Mouse (Mus musculus) heart, postnatal 0 days (tissue): ENCODE measurements at regions not wholly inside any gene's neighbourhood (a gene's known extent, or its start where the extent isn't known, plus 50 kb on each side); places are given as distances from the start of the nearest gene placed in this dataset.

ENCODE experiments used
- ATAC-seq: fragments of 200-750 bp; cut with Nextera tagmentation; 2 replicates; pipeline ENCODE4 v1.8.0; 2017; ENCODE audit warnings: low read depth, moderate number of reproducible peaks, moderate library complexity; ENCODE audit not compliant: insufficient read depth
- DNase-seq: peaks from one replicate; pipeline ENCODE4 v3.0.0-alpha.2; 2016; ENCODE audit warnings: low spot score
- H3K27ac ChIP-seq: fragments of 300-500 bp; sonication (generic); 2 replicates; pipeline ENCODE4 v1.5.1; 2014; ENCODE audit warnings: low read depth, mild to moderate bottlenecking
- H3K27me3 ChIP-seq: fragments of 300-500 bp; sonication (generic); 2 replicates; pipeline ENCODE4 v1.6.1; 2014; ENCODE audit warnings: low read length, mixed read lengths; ENCODE audit not compliant: control insufficient read depth, insufficient read depth
- H3K36me3 ChIP-seq: fragments of 300-500 bp; sonication (generic); replicated peaks from 2 replicates; pipeline ENCODE4 v1.6.1; 2014; ENCODE audit warnings: low read length, mixed read lengths; ENCODE audit not compliant: control insufficient read depth, insufficient read depth
- H3K4me1 ChIP-seq: fragments of 300-500 bp; sonication (generic); 2 replicates; pipeline ENCODE4 v1.6.1; 2014; ENCODE audit warnings: antibody characterized with exemption; ENCODE audit not compliant: control insufficient read depth, insufficient read depth
- H3K4me2 ChIP-seq: fragments of 300-500 bp; sonication (generic); 2 replicates; pipeline ENCODE4 v1.6.1; 2014; ENCODE audit warnings: low read depth, mild to moderate bottlenecking, low read length, moderate library complexity
- H3K4me3 ChIP-seq: fragments of 300-500 bp; sonication (generic); 2 replicates; pipeline ENCODE4 v1.5.1; 2014; ENCODE audit warnings: low read depth, low read length
- H3K9ac ChIP-seq: fragments of 300-500 bp; sonication (generic); replicated peaks from 2 replicates; pipeline ENCODE4 v1.6.1; 2014; ENCODE audit warnings: low read depth, low read length, mixed read lengths
- H3K9me3 ChIP-seq: fragments of 300-500 bp; sonication (generic); replicated peaks from 2 replicates; pipeline ENCODE4 v1.6.1; 2016; ENCODE audit warnings: low read length; ENCODE audit not compliant: control insufficient read depth
- CTCF ChIP-seq: IDR thresholded peaks from 2 replicates; pipeline ENCODE4 v1.5.1; 2016; ENCODE audit warnings: antibody characterized with exemption, control low read depth, low read depth
- EP300 ChIP-seq: IDR thresholded peaks from 2 replicates; pipeline ENCODE4 v1.6.1; 2016; ENCODE audit warnings: antibody characterized with exemption, low read depth
- WGBS: fragments of 180-500 bp; shearing (Covaris S2); extraction: QIAGEN DNeasy Blood & Tissue Kit; methylation state at CpG from one replicate; pipeline ENCODE4 v1.1.7; 2014; 5-methylcytosine and 5-hydroxymethylcytosine counted together

GRCm38 (mm10) chr12:77179138-77179537 lies 58.8 kb upstream of the Fut8 start:
- DNase-seq (no peak), ATAC-seq (no peak)
- 91% methylated on average over 7 of the region's 7 CpGs for WGBS
- Histone ChIP-seq H3K27me3 (no peaks in the 10 kb centered on the region), H3K9me3 (no peaks in the 10 kb centered on the region), H3K27ac (no peak overlapping the region), H3K36me3 (no peaks in the 10 kb centered on the region), H3K9ac (no peak overlapping the region), H3K4me2 (no peak overlapping the region), H3K4me3 (no peak overlapping the region), H3K4me1 (0 out of 2 replicates have a peak, but pooled peaks cover 4% of the 10 kb centered on the region)
- no peak for TF ChIP-seq EP300
- no peak for TF ChIP-seq CTCF

GRCm38 (mm10) chr12:77177811-77178578 lies 59.9 kb upstream of the Fut8 start:
- Histone ChIP-seq H3K27ac (no peak overlapping the region; the same call in 1 of the 2 replicates), H3K4me2 (no peak overlapping the region)
- no peak for ATAC-seq

GRCm38 (mm10) chr12:77177303-77177702 lies 60.6 kb upstream of the Fut8 start:
- ATAC-seq: no peak
- 68% methylated on average over 3 of the region's 3 CpGs for WGBS

More at GRCm38 (mm10) chr12:77177811-77178578, 59.9 kb upstream of the Fut8 start:
- no peak for DNase-seq
- no peaks in the 10 kb centered on the region for H3K36me3 ChIP-seq
- H3K9me3 ChIP-seq: no peaks in the 10 kb centered on the region
- no peak overlapping the region for H3K9ac ChIP-seq
- no peak overlapping the region for H3K4me3 ChIP-seq
- WGBS: 51% methylated on average over 15 of the region's 15 CpGs
- H3K4me1 ChIP-seq: 0 out of 2 replicates have a peak, but pooled peaks cover 4% of the 10 kb centered on the region
- no peak for TF ChIP-seq CTCF
- no peak for TF ChIP-seq EP300
- H3K27me3 ChIP-seq: no peaks in the 10 kb centered on the region

DNA sequence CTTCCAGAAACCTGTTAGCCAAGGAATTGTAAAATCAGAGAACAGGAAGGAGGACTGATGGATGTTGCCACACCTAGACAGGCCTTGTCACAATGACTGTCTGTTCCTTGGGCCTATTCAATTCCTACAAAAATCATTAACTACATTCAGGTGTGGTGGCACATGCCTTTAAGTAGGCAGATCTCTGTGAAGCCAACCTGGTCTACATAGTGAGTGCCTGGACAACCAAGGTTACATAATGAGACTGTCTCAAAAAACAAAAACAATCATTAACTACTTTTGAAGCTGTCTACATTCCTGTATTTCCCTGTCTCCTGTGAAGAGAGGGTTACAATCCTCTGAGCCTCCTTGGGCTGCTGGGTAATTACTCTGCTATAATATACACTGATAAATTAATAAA lies 63.9 kb upstream of the Fut8 start:
- DNase-seq: no peak
- TF ChIP-seq EP300 (no peak), CTCF (no peak)
- Histone ChIP-seq H3K9ac (no peak overlapping the region), H3K4me2 (no peak overlapping the region), H3K4me1 (0 out of 2 replicates have a peak, but pooled peaks cover 4% of the 10 kb centered on the region), H3K9me3 (no peaks in the 10 kb centered on the region), H3K27ac (no peak overlapping the region), H3K27me3 (no peaks in the 10 kb centered on the region), H3K4me3 (no peak overlapping the region), H3K36me3 (no peaks in the 10 kb centered on the region)
- no peak for ATAC-seq

More at GRCm38 (mm10) chr12:77177303-77177702, 60.6 kb upstream of the Fut8 start:
- no peak overlapping the region for H3K27ac ChIP-seq
- 0 out of 2 replicates have a peak, but pooled peaks cover 4% of the 10 kb centered on the region for H3K4me1 ChIP-seq
- no peak overlapping the region for H3K9ac ChIP-seq
- TF ChIP-seq EP300 (no peak), CTCF (no peak)
- H3K4me2 ChIP-seq: no peak overlapping the region
- H3K27me3 ChIP-seq: no peaks in the 10 kb centered on the region
- no peak for DNase-seq
- H3K4me3 ChIP-seq: no peak overlapping the region
- H3K36me3 ChIP-seq: no peaks in the 10 kb centered on the region
- H3K9me3 ChIP-seq: no peaks in the 10 kb centered on the region

- Histone ChIP-seq H3K4me3 (no peak overlapping the region), H3K4me2 (no peak overlapping the region), H3K27ac (no peak overlapping the region), H3K9me3 (no peaks in the 10 kb centered on the region), H3K9ac (no peak overlapping the region), H3K36me3 (no peaks in the 10 kb centered on the region), H3K4me1 (no peaks in the 10 kb centered on the region), H3K27me3 (no peaks in the 10 kb centered on the region)
- ATAC-seq: no peak
- TF ChIP-seq EP300: no peak
- TF ChIP-seq CTCF: no peak
- WGBS: 89% methylated on average over 2 of the region's 2 CpGs
- DNase-seq: no peak
Observed at GRCm38 (mm10) chr12:77172540-77172939, 65.4 kb upstream of the Fut8 start.

DNA sequence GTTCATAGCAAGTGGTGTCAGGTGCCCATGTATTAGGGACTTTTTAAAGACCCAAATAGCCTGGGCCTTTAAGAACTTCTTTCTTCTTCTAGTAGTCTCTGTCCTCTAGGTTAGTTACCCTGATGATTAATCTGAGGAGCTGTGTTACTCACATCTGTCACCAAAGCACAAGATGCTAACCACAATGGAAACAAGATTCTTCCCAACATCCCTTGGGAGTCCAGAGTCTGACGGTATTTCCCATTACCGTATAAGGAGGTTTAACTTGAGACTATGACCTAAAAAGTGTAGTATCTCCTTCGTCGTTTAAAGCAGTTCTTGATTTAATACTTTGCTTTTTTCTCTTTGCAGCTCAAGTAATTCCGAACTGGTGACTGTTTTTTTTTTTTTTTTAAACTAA lies 67.7 kb upstream of the Fut8 start:
- Histone ChIP-seq H3K36me3 (no peaks in the 10 kb centered on the region), H3K4me1 (no peaks in the 10 kb centered on the region), H3K9me3 (no peaks in the 10 kb centered on the region), H3K27ac (no peak overlapping the region), H3K27me3 (no peaks in the 10 kb centered on the region), H3K4me3 (no peak overlapping the region), H3K4me2 (no peak overlapping the region), H3K9ac (no peak overlapping the region)
- DNase-seq (no peak), ATAC-seq (no peak)
- TF ChIP-seq CTCF: no peak
- no peak for TF ChIP-seq EP300
- 74% methylated on average over 5 of the region's 5 CpGs for WGBS
